Mouse (Mus musculus) embryonic facial prominence, embryonic 15.5 days (tissue): ENCODE measurements at regions not wholly inside any gene's neighbourhood (a gene's known extent, or its start where the extent isn't known, plus 50 kb on each side); places are given as distances from the start of the nearest gene placed in this dataset.
A peak's percentile ranks its signal among the peaks of the same experiment; 100 is the strongest.
"Not testable (repeated sequence)": the region's sequence is repeated elsewhere in the genome, so short reads cannot be mapped to it uniquely, and the experiment has no call there.

ENCODE experiments used
- ATAC-seq: fragments of 200-750 bp; cut with Nextera tagmentation; 2 replicates; pipeline ENCODE4 v1.8.0; 2017; ENCODE audit warnings: low read depth, moderate TSS enrichment; ENCODE audit not compliant: insufficient number of reproducible peaks, low FRiP score, low TSS enrichment
- H3K27ac ChIP-seq: fragments of 300-500 bp; sonication (generic); replicated peaks from 2 replicates; pipeline ENCODE4 v1.5.1; 2015; ENCODE audit warnings: mild to moderate bottlenecking, inconsistent platforms
- H3K27me3 ChIP-seq: fragments of 300-500 bp; sonication (generic); 2 replicates; pipeline ENCODE4 v1.6.1; 2015; ENCODE audit warnings: inconsistent platforms
- H3K36me3 ChIP-seq: fragments of 300-500 bp; sonication (generic); 2 replicates; pipeline ENCODE4 v1.6.1; 2015; ENCODE audit warnings: mild to moderate bottlenecking, inconsistent platforms
- H3K4me1 ChIP-seq: fragments of 300-500 bp; sonication (generic); 2 replicates; pipeline ENCODE4 v1.6.1; 2015; ENCODE audit warnings: inconsistent platforms
- H3K4me2 ChIP-seq: fragments of 300-500 bp; sonication (generic); replicated peaks from 2 replicates; pipeline ENCODE4 v1.6.1; 2015; ENCODE audit warnings: mild to moderate bottlenecking, inconsistent platforms
- H3K4me3 ChIP-seq: fragments of 300-500 bp; sonication (generic); replicated peaks from 2 replicates; pipeline ENCODE4 v1.5.1; 2015; ENCODE audit warnings: mild to moderate bottlenecking, inconsistent platforms
- H3K9ac ChIP-seq: fragments of 300-500 bp; sonication (generic); 2 replicates; pipeline ENCODE4 v1.6.1; 2015; ENCODE audit warnings: inconsistent platforms
- H3K9me3 ChIP-seq: fragments of 300-500 bp; sonication (generic); replicated peaks from 2 replicates; pipeline ENCODE4 v1.6.1; 2016; ENCODE audit warnings: inconsistent platforms
- WGBS: fragments of 180-500 bp; shearing (Covaris S2); methylation state at CpG from one replicate; pipeline ENCODE4 v1.1.7; 2015; 5-methylcytosine and 5-hydroxymethylcytosine counted together

DNA sequence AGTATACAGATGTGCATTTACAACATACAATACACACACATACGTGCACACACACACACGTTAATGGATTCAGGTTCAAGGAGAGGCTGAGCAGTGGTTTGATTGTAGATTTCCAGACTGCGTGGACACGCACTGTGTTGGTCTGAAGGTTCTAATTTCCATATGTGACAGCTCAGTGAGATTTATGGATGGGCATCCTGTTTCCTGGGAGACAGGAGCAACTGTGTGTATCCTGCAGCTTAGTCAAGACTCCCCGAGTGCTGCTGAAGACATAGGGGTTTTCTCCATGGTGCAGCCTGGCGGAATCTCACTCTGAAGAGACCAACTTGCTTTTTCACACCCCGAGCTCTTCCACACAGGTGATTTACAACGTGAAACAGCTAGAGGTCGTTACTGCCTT, 119.3 kb upstream of the Foxk1 start:
- 79% methylated on average over 9 of the region's 9 CpGs for WGBS
- no peak overlapping the region for H3K4me2 ChIP-seq
- ATAC-seq, result no peak
- H3K9me3 ChIP-seq, result no peaks in the 10 kb centered on the region
- H3K27ac ChIP-seq, result no peak overlapping the region
- H3K4me1 ChIP-seq, result no peaks in the 10 kb centered on the region
- H3K9ac ChIP-seq, result no peak overlapping the region
- no peaks in the 10 kb centered on the region for H3K27me3 ChIP-seq
- no peaks in the 10 kb centered on the region for H3K36me3 ChIP-seq
- H3K4me3 ChIP-seq, result no peak overlapping the region

DNA sequence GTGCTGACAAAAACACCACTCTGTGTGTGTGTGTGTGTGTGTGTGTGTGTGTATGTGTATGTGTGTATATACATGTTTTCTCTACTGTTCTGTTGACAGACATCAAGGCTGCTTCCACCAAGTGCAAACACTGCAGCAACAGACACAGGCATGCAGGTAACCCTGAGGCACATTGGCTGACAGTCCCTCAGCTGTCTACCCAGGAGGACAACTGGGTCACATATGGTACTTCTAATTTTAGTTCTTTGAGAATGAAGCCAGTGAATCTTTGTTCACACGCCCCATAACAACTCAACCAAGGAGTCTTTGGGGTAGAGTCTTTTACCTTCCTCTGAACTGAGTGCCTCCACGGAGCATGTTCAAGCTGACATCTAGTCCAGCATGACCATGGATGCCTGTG, 113.3 kb upstream of the Foxk1 start:
- peaks cover 6% of the 10 kb centered on the region; the same call in 1 of the 2 replicates for H3K9me3 ChIP-seq
- H3K4me2 ChIP-seq, result no peak overlapping the region
- 66% methylated on average over 2 of the region's 2 CpGs for WGBS
- no peaks in the 10 kb centered on the region for H3K36me3 ChIP-seq
- no peak for ATAC-seq
- H3K4me1 ChIP-seq, result no peaks in the 10 kb centered on the region
- no peak overlapping the region for H3K4me3 ChIP-seq
- no peak overlapping the region for H3K9ac ChIP-seq
- H3K27me3 ChIP-seq, result no peaks in the 10 kb centered on the region
- no peak overlapping the region for H3K27ac ChIP-seq

DNA sequence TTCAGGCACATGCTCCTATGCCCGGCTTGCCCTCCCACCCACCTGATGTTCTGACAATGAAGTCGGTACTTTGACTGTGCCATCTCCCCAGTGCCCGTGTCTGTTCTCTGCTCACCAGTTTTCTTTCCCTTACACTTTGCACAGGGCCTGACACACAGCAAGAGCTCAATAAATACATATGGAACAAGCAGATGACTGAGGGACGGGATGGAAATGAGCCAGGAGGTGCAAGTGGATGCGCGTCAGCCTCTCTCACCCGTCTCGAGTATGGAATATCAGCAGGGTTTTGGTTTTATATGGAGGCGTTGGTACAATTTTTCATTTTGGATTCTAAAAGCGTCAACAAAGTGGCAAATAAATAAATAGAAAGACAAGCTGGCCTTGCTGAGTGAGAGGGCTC, 109.8 kb upstream of the Foxk1 start:
- H3K36me3 ChIP-seq, result no peaks in the 10 kb centered on the region

DNA sequence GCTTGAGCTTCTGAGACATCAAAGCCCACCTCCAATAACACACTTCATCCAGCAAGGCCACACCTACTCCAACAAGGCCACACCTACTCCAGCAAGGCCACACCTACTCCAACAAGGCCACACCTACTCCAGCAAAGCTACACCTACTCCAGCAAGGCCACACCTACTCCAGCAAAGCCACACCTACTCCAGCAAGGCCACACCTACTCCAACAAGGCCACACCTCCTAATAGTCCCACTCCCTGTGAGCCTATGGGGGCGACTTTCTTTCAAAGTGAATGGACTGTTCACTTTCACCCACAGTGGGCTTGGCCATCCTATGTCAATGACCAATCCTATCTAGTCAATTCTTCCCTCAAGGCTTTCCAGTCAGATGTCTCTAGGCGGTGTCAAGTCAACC, 104.9 kb upstream of the Foxk1 start:
- H3K27me3 ChIP-seq, H3K4me2 ChIP-seq, ATAC-seq, H3K36me3 ChIP-seq, H3K4me1 ChIP-seq, H3K9me3 ChIP-seq, H3K4me3 ChIP-seq, H3K27ac ChIP-seq, H3K9ac ChIP-seq: not testable (repeated sequence)
- WGBS, result 90% methylated on average over 2 of the region's 2 CpGs

More for the DNA sequence above, 109.8 kb upstream of the Foxk1 start:
- H3K27ac ChIP-seq, result no peak overlapping the region
- H3K9me3 ChIP-seq, result peaks cover 6% of the 10 kb centered on the region; the same call in 1 of the 2 replicates
- no peak overlapping the region for H3K9ac ChIP-seq
- H3K4me1 ChIP-seq, result no peaks in the 10 kb centered on the region
- H3K4me2 ChIP-seq, result no peak overlapping the region
- H3K27me3 ChIP-seq, result no peaks in the 10 kb centered on the region
- no peak for ATAC-seq
- WGBS, result 86% methylated on average over 10 of the region's 10 CpGs
- H3K4me3 ChIP-seq, result no peak overlapping the region

DNA sequence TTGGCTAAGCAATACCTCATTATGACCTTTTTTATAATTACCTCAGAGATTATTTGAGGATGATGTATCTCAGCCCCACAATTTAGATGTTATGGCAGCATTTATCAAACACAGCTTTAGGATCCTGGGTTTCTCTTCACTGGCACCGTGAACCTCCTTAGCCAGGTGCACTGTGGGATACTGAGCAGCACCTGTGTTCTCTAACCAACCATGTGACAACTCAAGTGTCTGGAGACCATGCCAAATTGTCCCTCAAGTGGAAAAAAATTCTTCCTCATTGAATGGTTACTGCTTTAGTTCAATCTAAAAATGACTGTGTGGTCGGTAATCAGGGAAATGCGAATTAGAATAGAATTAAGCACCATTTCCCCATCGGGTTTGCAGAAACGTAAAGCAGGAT, 101.7 kb upstream of the Foxk1 start:
- Histone ChIP-seq H3K36me3 (no peaks in the 10 kb centered on the region), H3K4me3 (no peak overlapping the region), H3K4me1 (no peaks in the 10 kb centered on the region), H3K27ac (no peak overlapping the region), H3K9me3 (no peaks in the 10 kb centered on the region), H3K27me3 (no peaks in the 10 kb centered on the region), H3K9ac (no peak overlapping the region), H3K4me2 (no peak overlapping the region)
- WGBS, result 85% methylated on average over 5 of the region's 5 CpGs
- no peak for ATAC-seq

DNA sequence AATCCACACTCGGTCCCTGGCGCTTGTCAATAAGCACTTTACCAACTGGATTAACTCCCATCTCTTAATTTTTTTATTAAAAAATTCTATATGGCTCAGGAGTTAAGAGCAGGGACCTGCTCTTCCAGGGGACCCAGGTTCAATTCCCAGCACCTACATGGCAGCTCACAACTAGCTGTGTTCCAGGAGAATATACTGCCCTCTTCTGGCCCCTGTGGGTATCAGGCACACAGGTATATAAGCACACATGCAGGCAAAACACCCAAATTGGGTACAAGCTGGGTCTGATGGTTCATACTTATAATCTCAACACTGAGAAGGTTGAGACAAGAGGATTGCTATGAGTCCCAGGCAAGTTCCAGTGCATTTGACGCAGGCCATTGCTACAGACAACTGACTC, 92.8 kb upstream of the Foxk1 start:
- H3K27me3 ChIP-seq, result no peaks in the 10 kb centered on the region
- no peak overlapping the region for H3K4me3 ChIP-seq
- H3K36me3 ChIP-seq, result no peaks in the 10 kb centered on the region
- H3K9me3 ChIP-seq, result no peaks in the 10 kb centered on the region
- WGBS, result 94% methylated on average over 3 of the region's 3 CpGs
- no peaks in the 10 kb centered on the region for H3K4me1 ChIP-seq
- no peak overlapping the region for H3K4me2 ChIP-seq
- no peak overlapping the region for H3K27ac ChIP-seq
- no peak for ATAC-seq
- no peak overlapping the region for H3K9ac ChIP-seq

DNA sequence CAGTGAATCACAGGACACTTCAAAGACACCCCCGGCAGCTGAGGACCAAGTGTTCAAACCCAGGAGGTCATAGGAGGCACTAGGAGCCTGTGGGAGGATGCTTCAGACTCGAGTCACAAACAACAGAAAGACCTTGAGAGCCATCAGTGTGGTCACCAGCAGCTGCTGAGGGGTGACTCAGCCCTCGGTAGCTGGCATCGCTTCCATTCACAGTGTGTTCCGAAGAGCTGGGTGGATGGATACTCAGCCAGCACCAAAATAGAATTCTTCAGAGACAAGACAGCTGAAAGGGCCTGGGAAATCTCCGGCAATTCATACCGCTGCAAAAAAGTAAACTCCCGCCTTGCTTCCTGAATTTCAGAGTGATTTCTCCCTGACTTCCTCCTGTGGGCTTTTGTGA, 87.4 kb upstream of the Foxk1 start:
- Histone ChIP-seq H3K4me3 (no peak overlapping the region), H3K27ac (no peak overlapping the region), H3K36me3 (no peaks in the 10 kb centered on the region), H3K4me1 (no peaks in the 10 kb centered on the region), H3K9ac (no peak overlapping the region), H3K27me3 (no peaks in the 10 kb centered on the region), H3K9me3 (no peaks in the 10 kb centered on the region), H3K4me2 (no peak overlapping the region)
- no peak for ATAC-seq
- WGBS, result 71% methylated on average over 8 of the region's 8 CpGs

DNA sequence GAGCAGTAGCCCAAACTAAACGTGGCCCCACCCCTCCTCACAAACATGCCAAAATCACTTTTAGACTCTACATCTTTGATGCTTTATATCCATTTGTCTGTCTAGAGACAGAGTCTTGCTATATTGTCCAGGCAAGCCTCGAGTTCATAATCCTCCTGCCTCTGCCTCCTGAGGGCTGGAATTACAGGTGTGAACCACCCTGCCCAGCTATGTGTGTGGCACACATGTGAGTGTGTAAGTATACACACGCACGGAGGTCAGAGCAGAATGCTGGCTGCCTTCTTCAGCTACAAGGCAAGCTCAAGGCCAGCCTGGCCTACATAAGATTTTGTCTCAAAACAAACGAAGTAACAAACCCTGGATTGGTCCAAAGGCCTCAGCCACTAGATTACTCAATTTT, 86.8 kb upstream of the Foxk1 start:
- H3K9me3 ChIP-seq, result no peaks in the 10 kb centered on the region
- no peak for ATAC-seq
- no peaks in the 10 kb centered on the region for H3K36me3 ChIP-seq
- no peaks in the 10 kb centered on the region for H3K4me1 ChIP-seq
- H3K4me3 ChIP-seq, result no peak overlapping the region
- WGBS, result 68% methylated on average over 5 of the region's 5 CpGs
- no peak overlapping the region for H3K4me2 ChIP-seq
- H3K27me3 ChIP-seq, result no peaks in the 10 kb centered on the region
- H3K9ac ChIP-seq, result no peak overlapping the region
- no peak overlapping the region for H3K27ac ChIP-seq

DNA sequence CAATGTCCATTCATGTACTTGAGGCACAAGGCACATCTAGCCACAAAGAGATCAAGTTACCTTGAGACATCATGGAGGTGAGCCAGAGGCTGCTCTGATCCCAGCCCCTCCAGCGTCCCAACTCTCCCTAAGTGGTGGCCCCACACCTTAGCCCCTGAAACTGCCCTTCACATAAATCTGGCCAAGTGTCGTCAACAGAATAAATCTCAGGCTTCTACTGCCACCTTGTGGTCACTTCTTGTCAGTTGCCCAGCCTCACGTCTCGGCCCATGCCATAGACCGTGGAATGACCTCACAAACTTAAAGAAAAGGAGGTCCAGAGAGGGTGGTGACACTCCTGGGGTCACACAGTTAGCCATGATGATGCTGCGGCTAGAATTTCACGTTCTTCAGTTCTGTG, 82.0 kb upstream of the Foxk1 start:
- peak; percentile 65; the same call in 1 of the 2 replicates for ATAC-seq
- H3K27ac ChIP-seq, result no peak overlapping the region

DNA sequence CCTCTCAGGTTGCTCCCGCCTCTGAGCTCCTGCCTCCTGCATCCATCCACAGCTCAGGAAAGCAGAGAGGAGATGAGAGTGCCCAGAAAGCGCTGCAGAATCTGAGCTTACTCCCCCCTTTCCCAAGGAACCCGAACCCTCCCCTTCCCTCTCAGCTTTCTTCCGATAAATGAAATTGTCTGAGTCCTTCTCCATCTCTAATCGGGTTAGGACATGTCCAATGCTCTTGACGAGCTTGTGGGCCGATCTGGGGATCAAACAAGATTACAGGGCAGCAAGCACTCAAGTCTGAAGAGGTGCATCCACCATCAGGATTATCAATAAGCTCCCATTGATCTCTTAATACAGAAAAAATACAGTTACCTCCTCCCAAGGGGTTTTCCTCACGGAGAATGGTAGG, 80.0 kb upstream of the Foxk1 start:
- no peak for ATAC-seq
- no peaks in the 10 kb centered on the region for H3K9me3 ChIP-seq
- H3K27me3 ChIP-seq, result no peaks in the 10 kb centered on the region
- no peak overlapping the region for H3K4me3 ChIP-seq
- WGBS, result 54% methylated on average over 8 of the region's 8 CpGs
- no peaks in the 10 kb centered on the region for H3K36me3 ChIP-seq
- H3K27ac ChIP-seq, result no peak overlapping the region
- H3K9ac ChIP-seq, result no peak overlapping the region
- 0 out of 2 replicates have a peak, but pooled peaks cover 5% of the 10 kb centered on the region for H3K4me1 ChIP-seq
- H3K4me2 ChIP-seq, result no peak overlapping the region

More for the DNA sequence above, 82.0 kb upstream of the Foxk1 start:
- H3K9me3 ChIP-seq, result no peaks in the 10 kb centered on the region
- no peak overlapping the region for H3K4me2 ChIP-seq
- H3K36me3 ChIP-seq, result no peaks in the 10 kb centered on the region
- 0 out of 2 replicates have a peak, but pooled peaks cover 1% of the 10 kb centered on the region for H3K4me1 ChIP-seq
- H3K4me3 ChIP-seq, result no peak overlapping the region
- no peaks in the 10 kb centered on the region for H3K27me3 ChIP-seq
- no peak overlapping the region for H3K9ac ChIP-seq
- 5% methylated on average over 7 of the region's 7 CpGs for whole genome bisulfite sequencing

DNA sequence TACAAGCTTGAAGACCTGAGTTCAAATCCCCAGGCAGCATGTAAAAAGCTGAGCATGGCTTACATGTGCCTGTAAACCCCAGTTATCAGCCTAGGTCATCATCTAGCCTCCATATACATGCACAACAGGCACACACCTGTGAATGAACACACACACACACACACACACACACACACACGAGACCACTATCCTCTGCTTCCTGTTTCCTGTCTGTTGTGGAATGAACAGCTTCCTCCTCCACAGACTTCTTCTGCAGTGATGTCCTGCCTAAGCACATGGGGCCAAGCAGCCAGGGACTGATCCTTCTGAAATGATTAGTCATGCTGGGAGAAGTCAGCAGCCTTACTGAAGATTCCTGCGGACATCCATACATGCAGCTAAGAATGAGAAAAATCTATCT, 76.4 kb upstream of the Foxk1 start:
- Histone ChIP-seq H3K27ac (no peak overlapping the region), H3K4me3 (no peak overlapping the region), H3K4me2 (no peak overlapping the region), H3K9me3 (no peaks in the 10 kb centered on the region), H3K4me1 (0 out of 2 replicates have a peak, but pooled peaks cover 5% of the 10 kb centered on the region), H3K27me3 (no peaks in the 10 kb centered on the region), H3K9ac (no peak overlapping the region), H3K36me3 (no peaks in the 10 kb centered on the region)
- WGBS, result 70% methylated on average over 2 of the region's 2 CpGs
- no peak for ATAC-seq

DNA sequence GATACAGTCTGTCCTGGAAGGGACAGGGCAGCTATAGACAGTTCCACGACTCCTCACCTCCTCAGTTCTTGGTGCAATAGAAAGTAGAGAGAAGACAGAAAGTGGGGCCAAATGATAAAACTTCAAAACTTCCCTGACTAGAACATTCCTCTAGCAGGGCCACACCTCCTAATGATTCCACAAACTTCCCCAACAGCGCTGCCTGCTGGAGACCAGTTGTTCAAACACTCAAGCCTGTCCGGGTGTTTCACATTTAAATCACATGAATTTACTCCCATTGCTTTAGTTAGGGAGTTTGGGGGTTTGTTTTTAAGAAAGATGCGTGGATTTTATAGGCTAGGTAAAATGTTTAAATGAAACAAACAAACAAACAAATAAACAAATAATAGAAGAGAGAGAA, 75.7 kb upstream of the Foxk1 start:
- H3K4me2 ChIP-seq, result no peak overlapping the region
- peaks cover 7% of the 10 kb centered on the region; the same call in 1 of the 2 replicates for H3K4me1 ChIP-seq
- WGBS, result 66% methylated on average over 4 of the region's 4 CpGs
- no peak for ATAC-seq
- no peak overlapping the region for H3K27ac ChIP-seq
- no peak overlapping the region for H3K9ac ChIP-seq
- H3K36me3 ChIP-seq, result no peaks in the 10 kb centered on the region
- H3K27me3 ChIP-seq, result no peaks in the 10 kb centered on the region
- no peak overlapping the region for H3K4me3 ChIP-seq
- H3K9me3 ChIP-seq, result no peaks in the 10 kb centered on the region
